Mouse (Mus musculus) cerebellum, adult 2 months (tissue): ENCODE measurements at regions not wholly inside any gene's neighbourhood (a gene's known extent, or its start where the extent isn't known, plus 50 kb on each side); places are given as distances from the start of the nearest gene placed in this dataset.

Experiments
- DNase-seq, 2 experiments: peaks; one replicate each; pipeline ENCODE4 v3.0.0; 2021
- H3K27ac ChIP-seq: fragments of 200-500 bp; 2 replicates; pipeline ENCODE4 v1.5.1; 2012; ENCODE audit warnings: low read length, control low read depth, inconsistent platforms; ENCODE audit not compliant: insufficient read depth
- H3K27me3 ChIP-seq: fragments of 200-500 bp; 2 replicates; pipeline ENCODE4 v1.6.1; 2012; ENCODE audit warnings: inconsistent platforms, mild to moderate bottlenecking, low read length, moderate library complexity; ENCODE audit not compliant: control insufficient read depth, insufficient read depth
- H3K4me1 ChIP-seq: fragments of 200-500 bp; 2 replicates; pipeline ENCODE4 v1.6.1; 2011; ENCODE audit warnings: low read length; ENCODE audit not compliant: control insufficient read depth, insufficient read depth
- H3K4me3 ChIP-seq: fragments of 200-500 bp; replicated peaks from 2 replicates; pipeline ENCODE3; 2011; ENCODE audit warnings: mild to moderate bottlenecking, low read depth, low read length, control low read depth; ENCODE audit not compliant: insufficient read depth
- CTCF ChIP-seq: fragments of 200-500 bp; IDR thresholded peaks from 2 replicates; pipeline ENCODE4 v1.5.1; 2011; ENCODE audit warnings: low read depth, mild to moderate bottlenecking, control low read depth, low read length, moderate library complexity, borderline replicate concordance; ENCODE audit not compliant: insufficient read depth
- POLR2A ChIP-seq: fragments of 200-500 bp; IDR thresholded peaks from 2 replicates; pipeline ENCODE4 v1.6.1; 2011; ENCODE audit warnings: low read length, control low read depth, borderline replicate concordance; ENCODE audit not compliant: insufficient read depth
- WGBS: fragments of 180-500 bp; shearing (Covaris S2); methylation state at CpG from one replicate; pipeline ENCODE4 v1.1.7; 2018; 5-methylcytosine and 5-hydroxymethylcytosine counted together

GRCm38 (mm10) chr11:86872537-86873405 lies 65.2 kb upstream of the Dhx40 start:
- Histone ChIP-seq H3K27me3 (no peaks in the 10 kb centered on the region), H3K4me3 (no peak overlapping the region), H3K27ac (no peak overlapping the region), H3K4me1 (no peaks in the 10 kb centered on the region)
- no peak for DNase-seq
- TF ChIP-seq CTCF: no peak
- TF ChIP-seq POLR2A: no peak
- 67% methylated on average over 10 of the region's 10 CpGs for WGBS

- TF ChIP-seq POLR2A (no peak), CTCF (no peak)
- no peak overlapping the region for H3K4me3 ChIP-seq
- H3K27ac ChIP-seq: no peak overlapping the region
- 68% methylated on average over 4 of the region's 4 CpGs for WGBS
- no peaks in the 10 kb centered on the region for H3K4me1 ChIP-seq
- no peaks in the 10 kb centered on the region for H3K27me3 ChIP-seq
- DNase-seq: no peak
These were observed 64.2 kb upstream of the Dhx40 start for GRCm38 (mm10) chr11:86871782-86872181.

GRCm38 (mm10) chr11:86870486-86871165 lies 63.1 kb upstream of the Dhx40 start:
- Histone ChIP-seq H3K27ac (no peak overlapping the region), H3K4me3 (no peak overlapping the region), H3K4me1 (no peaks in the 10 kb centered on the region), H3K27me3 (no peaks in the 10 kb centered on the region)
- TF ChIP-seq CTCF: no peak
- DNase-seq: no peak
- 93% methylated on average over 9 of the region's 9 CpGs for WGBS

- no peak for TF ChIP-seq POLR2A
- TF ChIP-seq CTCF: no peak
- Histone ChIP-seq H3K4me1 (no peaks in the 10 kb centered on the region), H3K27ac (no peak overlapping the region), H3K27me3 (no peaks in the 10 kb centered on the region), H3K4me3 (no peak overlapping the region)
- WGBS: 57% methylated on average over 10 of the region's 10 CpGs
- DNase-seq: no peak
These were observed 59.4 kb upstream of the Dhx40 start for GRCm38 (mm10) chr11:86866931-86867330.

- 87% methylated on average over 8 of the region's 8 CpGs for WGBS
- H3K4me3 ChIP-seq: no peak overlapping the region
- no peaks in the 10 kb centered on the region for H3K27me3 ChIP-seq
- H3K27ac ChIP-seq: no peak overlapping the region
- H3K4me1 ChIP-seq: peaks cover 11% of the 10 kb centered on the region; the same call in 1 of the 2 replicates
- TF ChIP-seq CTCF (no peak), POLR2A (no peak)
- no peak for DNase-seq
These were observed 52.5 kb upstream of the Dhx40 start for GRCm38 (mm10) chr11:86859864-86860528.

- TF ChIP-seq POLR2A (no peak), CTCF (no peak)
- no peak overlapping the region for H3K4me3 ChIP-seq
- H3K27ac ChIP-seq: no peak overlapping the region
- WGBS: 95% methylated on average over 9 of the region's 9 CpGs
- no peak for DNase-seq
- no peaks in the 10 kb centered on the region for H3K27me3 ChIP-seq
- H3K4me1 ChIP-seq: peaks cover 11% of the 10 kb centered on the region; the same call in 1 of the 2 replicates
These were observed 51.8 kb upstream of the Dhx40 start for GRCm38 (mm10) chr11:86859236-86859817.

- WGBS: 93% methylated on average over 3 of the region's 3 CpGs
- no peak for TF ChIP-seq CTCF
- TF ChIP-seq POLR2A: no peak
- H3K4me3 ChIP-seq: no peak overlapping the region
- H3K27me3 ChIP-seq: no peaks in the 10 kb centered on the region
- no peak overlapping the region for H3K27ac ChIP-seq
- H3K4me1 ChIP-seq: peaks cover 12% of the 10 kb centered on the region; the same call in 1 of the 2 replicates
- no peak for DNase-seq
These were observed 50.7 kb upstream of the Dhx40 start for GRCm38 (mm10) chr11:86858211-86858610.
